Mouse (Mus musculus) gastrocnemius, postnatal 4 days (tissue): ENCODE measurements around the gene Spata32. TPM values are rescaled to one million over a fixed set of nuclear protein-coding genes. Genes with fewer than 3 reads are reported as not detected.
"Not testable (repeated sequence)": the region's sequence is repeated elsewhere in the genome, so short reads cannot be mapped to it uniquely, and the experiment has no call there.

Experiments used
- DNase-seq, 2 experiments: peaks; one replicate each; pipeline ENCODE4 v3.0.0; 2021 to 2022; ENCODE audit warnings: low spot score in 2 of 2, mixed read lengths in 2 of 2
- total RNA-seq, 2 experiments: library from RNA; stranded (reverse); gene quantifications; 2 replicates each; pipeline ENCODE4 v1.2.3; 2021

The Spata32 gene
- total RNA-seq, 2 experiments from 2014 or later = not detected

DNA sequence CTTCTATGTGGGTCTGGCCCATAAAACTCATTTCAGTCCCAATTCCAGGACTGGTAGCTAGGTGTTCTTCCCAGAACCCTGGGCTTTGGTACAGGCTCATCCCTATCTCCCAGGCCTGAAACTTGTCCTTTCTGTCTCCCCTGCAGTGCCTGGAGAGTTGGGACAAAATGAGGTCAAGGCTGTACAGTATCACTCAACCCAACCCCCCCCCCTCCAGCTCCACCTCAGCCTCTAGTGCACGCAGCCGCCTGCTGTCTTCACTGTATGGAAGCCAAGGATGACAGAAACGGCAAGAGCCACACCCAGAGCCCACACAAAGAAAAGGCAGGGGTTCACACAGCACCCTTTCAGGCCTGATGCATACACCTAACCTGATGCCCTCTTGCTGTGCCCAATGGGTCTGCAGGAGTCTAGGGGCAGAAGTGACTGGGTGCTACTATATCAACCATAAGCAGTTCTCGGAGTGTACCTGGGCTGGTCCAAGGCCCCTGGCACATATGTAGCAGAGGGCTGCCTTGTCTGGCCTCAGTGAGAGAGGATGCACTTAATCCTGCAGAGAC is 28.6 kb upstream of the Spata32 start:
- no peak for DNase-seq

DNA sequence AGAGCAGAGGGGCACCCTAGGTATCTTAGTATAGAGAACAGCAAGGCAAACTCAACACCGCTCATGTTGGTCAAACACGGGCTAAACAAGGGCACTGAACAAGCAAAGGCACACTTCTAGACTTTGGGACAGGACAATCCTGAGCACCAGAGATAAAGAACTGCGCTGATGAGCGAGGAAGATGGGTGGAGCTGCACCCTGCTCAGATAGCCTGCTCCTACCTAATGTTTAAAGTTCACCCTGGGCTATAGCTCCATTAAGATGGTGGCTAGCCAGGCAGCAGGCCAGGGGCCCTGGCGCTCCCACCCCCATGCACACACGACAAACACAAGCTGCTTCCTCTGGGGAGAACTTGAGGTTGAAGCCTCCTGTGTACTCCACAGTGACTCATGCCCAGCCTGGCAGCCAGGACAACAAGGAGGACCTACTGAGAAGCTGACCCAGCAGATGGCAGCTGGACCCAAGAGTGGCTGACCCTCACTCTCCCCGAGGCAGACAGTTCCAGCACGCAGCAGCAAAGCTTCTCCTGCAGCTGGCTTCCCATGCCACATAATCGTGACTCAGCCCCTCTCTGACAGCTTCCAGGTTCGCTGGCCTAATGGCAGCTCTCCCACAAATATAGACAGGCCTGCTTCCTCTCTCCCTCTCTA is 28.0 kb upstream of the Spata32 start:
- DNase-seq = peak in 1 of 2 experiments; percentile 61

DNA sequence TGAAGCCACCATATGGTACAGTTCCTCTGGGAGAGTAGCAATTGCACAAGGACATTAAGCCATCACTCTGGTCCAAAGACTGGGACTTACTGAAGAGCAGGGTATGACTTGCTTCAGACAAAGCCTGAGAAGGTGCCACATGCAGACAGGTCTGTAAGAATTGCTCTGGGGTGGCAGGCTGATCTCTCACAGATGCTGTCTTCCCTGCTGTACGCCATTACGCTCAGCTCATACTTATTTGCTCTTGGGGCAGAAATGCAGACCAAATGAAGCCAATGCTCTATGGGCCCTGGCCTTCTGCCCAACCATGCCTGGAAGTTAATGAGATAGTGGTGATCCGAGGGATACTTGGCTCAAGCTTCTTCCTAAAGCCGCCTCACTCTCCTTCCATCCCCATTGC is 26.6 kb upstream of the Spata32 start:
- DNase-seq = no peak

DNA sequence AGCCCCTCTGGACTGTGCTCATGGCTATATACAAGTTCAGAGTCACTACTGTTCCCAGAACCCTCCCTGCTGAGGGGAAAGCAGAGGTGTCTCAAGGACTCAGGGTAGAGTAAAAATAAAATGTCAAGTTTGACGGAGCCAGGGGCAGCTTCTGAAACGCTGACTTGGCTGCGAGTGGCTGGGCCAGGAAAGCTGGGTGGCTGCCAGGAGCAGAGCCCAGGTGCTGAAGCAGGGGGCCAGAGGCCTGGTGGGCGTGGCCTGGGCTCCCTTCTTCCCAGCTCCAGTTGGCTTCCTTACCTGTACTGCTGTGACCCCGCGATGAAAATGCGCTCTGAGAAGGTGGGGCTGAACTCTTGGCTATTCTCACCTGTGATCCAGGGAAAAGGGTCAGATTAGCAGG is 22.5 kb upstream of the Spata32 start:
- no peak for DNase-seq

DNA sequence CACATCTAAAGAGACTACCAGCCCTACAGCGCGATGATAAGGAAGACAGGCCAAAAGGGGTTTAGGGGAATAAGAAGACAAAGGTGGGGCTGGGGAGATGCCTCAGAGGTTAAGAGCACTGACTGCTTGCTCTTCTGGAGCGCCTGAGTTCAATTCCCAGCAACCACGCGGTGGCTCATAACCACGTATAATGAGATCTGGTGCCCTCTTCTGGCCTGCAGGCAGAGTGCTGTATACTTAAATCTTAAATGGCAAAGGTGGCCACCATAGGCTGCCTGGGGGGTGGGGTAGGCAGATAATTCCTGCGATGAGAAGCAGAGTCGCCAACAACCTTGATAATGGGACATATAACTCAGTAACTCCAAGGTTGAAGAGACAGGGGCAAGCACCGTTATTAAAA is 19.5 kb upstream of the Spata32 start:
- peak in 1 of 2 experiments; percentile 6 for DNase-seq

DNA sequence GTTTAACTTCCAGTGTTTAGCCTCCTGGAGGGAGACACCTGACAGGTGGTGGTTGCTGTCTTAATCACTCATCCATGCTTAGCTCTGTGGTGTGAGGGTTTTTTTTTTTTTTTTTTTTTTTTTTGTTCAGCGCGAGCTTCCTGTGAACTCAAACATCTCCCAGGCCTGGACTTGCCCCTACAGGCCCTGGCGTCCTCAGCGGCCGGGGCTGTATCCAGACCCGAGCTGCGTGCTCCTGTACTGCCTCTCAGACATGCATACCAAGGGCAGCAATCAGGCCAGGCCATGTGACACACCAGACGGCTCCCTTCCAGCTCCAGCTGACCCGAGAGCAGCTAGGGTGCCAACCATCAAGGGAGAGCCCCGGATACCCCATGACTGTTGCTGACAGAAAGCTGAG is 18.7 kb upstream of the Spata32 start:
- no peak for DNase-seq

DNA sequence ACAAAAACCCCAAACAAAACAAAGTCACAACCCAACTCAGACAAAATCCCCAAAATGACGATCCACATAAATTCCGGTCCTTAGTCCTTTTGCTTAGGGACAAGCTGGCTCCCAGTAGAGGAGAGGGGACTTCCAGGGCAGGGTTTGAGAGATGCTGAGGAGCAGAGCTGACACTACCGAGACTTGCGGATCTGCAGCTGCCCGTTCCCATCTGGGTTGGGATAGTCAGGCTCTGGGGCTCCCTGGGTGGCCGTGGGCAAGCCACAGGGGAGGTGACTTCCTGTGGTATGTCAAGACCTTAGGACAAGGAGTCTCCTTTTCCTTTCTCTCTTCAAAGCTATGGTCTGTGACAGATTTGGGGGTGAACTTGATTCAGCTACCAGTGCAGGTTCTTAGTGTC is 18.2 kb upstream of the Spata32 start:
- no peak for DNase-seq

DNA sequence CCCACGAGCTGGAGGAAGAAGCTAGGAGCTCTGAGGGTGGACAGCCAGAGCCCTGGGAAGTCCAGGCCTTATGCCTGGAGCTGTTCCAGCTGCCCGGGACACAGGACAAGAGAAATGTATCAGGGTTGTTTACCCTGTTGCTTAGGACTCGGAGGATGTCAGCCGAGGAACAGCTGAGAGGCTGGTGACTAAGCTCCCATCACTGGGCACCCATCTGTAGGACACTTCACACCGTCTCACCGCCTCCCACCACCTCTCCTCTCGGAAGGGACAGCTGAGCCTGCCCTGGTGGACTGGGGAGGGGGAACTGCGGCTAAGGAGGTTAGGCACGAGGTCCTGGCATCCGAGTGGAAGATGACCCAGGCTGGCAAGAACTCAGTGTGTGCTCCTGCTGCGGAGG is 17.5 kb upstream of the Spata32 start:
- DNase-seq = peak in 1 of 2 experiments; percentile 70

DNA sequence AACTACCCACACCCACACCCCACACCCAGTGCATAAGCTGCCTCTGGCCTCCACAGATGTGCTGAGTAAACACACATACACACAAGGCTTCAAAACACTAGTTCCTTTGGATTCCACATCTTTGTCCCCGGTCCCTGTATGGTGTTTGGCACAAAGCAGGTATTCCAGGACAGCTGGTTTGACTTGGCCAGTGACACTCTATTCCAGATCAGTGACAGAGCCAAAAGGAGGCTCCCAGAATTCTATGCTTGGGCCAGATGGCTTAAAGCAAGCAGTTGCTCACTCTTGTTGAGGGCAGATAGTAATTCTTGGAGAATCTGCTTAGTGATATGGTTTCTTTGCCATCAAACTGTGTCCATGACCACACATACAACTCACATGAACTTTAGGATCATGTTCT is 16.2 kb upstream of the Spata32 start:
- no peak for DNase-seq

DNA sequence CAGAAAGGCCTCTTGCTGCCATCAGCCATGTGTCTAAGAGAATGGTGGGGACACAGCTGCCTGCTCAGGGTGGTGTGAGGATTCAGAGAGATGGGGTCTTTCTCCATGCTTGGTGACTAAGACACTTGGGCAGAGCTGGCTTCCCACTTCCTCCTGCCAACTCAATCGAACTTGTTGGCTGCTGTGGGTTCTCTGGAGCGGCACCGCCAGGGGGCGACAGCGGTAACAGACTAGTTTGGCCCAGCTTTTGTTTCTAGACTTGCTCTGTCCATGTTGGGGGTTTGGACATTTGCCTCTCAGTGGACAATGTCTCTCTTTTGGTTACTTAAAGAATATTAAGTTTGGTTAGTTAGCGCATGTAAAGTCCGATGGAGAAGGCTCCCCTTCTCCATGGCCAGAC is 14.7 kb upstream of the Spata32 start:
- DNase-seq = peak; percentile 76 to 86

DNA sequence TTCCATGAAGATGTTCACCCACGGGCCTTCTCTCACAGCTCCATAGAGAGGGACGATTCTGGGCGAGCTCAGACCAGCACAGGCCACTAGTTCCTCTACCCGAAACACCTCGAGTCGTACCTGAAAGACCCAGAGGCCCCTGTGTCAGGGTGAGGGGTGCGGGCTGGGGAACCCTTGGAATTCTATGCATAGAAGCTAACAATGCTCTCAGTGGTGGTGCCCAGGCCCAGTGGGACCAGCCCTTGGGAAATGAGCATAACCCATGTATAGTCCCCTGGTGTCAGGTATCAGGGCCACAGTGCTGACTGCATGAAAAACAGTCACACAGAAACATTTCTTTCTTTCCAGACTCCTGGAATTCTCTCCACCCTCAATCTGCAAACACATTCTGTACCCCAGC is 13.1 kb upstream of the Spata32 start:
- no peak for DNase-seq

DNA sequence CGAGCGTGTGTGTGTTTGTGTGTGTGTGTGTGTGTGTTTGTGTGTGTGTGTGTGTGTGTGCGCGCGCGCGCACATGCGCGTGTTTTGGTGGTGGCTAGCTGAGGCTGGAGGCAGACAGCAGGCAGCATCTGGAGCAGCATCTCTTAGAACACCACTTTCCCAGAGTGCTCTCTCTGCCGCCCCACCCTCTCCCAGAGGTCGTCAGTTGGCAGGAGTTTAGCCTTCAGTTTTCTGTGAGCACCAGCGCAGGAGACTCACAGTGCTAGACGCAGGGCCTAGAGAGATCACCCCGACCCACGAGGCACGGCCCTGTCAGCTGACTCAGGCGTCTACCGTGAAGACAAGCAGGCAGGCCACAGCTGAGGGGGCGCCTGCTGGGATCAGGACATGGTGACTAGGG is 12.4 kb upstream of the Spata32 start:
- peak in 1 of 2 experiments; percentile 58 for DNase-seq

DNA sequence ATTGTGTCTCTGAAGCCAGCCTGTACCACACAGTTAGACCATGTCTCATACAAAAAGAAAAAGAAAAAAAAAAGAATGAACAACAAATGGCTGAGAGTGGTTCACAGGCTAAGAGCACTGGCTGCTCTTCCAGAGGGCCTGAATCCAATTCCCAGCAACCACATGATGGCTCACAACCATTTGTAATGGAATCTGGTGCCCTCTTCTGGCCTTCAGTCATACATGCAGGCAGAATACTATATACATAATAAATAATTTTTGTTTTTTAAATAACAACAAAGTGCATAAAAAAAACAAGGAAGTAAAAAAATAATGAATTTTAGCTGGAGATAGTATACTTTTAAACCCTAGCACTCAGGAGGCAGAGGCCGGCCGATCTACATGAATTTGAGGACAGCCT is 11.4 kb upstream of the Spata32 start:
- DNase-seq = no peak

DNA sequence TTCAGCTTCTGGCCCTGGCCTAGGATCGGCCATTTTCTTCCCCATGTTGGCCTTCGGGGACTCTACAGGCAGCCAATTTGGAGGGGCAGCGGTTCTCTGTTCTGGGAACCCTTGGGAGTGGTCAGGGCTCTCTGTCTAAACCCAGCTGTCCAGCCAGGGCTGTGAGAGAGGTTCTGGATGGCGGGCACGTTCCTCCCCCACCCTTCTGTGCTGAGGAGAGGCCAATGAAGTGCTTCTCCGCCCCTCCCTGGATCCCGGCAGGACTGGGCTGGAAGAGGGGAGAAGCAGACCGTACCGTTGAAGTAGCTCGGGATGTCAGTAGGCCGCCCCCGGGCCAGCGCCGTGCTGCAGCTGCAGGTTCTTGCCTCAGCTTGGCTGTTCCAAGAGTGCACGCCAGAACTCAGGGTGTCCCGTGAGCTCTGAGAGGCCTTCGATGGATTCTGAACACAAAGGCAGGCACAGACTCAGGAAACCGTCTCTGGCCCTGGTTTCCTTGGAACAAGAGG is 5.8 kb upstream of the Spata32 start:
- peak in 1 of 2 experiments; percentile 50 for DNase-seq

DNA sequence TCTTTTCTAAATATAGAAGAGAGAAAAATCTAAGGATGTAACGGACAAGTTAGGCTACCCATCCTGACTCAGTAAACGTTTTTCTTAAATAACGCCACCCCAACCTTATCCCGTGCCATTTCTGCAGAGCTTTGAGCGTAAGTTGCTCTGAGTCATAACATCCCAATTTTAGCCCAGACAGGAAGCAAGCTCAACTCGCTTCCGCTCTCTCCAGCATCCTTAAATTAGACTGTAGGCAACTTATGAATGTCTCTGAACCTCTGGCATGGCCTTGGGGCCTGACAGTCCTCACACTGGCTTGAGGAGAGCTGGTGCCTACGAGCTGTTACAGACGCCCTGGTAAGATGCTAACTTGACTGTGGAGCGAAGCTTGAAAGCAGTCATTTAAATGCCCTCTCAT is 5.2 kb upstream of the Spata32 start:
- no peak for DNase-seq

DNA sequence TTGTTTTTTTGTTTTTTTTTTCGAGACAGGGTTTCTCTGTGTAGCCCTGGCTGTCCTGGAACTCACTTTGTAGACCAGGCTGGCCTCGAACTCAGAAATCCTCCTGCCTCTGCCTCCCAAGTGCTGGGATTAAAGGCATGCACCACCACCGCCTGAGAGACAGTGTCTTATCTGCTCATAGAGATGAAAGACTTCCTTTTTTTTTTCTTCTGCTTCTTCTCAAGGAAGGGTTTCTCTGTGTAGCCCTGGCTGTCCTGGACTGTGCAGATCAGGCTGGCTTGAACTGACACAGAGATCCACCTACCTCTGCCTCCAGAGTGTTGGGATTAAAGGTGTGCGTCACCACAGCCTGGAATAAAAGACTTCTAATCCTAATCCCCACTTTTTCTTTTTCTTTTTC is 4.5 kb upstream of the Spata32 start:
- DNase-seq = not testable (repeated sequence)

DNA sequence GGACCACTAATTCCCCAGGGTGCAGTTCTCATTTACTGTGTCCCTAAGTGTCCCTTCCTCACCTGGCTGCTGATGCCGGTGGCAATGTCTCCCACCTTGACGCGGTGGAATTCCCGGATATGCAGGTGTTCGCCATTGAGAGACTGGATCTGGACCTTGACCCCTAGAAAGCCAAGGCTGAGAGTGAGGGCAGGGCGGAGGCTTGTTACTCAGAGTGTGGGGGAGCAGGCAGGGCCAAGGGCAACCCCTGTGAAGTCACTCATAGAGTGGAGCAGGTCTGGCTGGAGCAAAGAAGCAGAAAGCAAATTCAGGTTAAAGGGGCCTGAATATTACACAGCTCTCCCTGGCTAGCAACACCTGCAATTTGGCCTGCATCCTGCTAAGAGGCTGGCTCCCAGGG is 3.2 kb upstream of the Spata32 start:
- DNase-seq = no peak

DNA sequence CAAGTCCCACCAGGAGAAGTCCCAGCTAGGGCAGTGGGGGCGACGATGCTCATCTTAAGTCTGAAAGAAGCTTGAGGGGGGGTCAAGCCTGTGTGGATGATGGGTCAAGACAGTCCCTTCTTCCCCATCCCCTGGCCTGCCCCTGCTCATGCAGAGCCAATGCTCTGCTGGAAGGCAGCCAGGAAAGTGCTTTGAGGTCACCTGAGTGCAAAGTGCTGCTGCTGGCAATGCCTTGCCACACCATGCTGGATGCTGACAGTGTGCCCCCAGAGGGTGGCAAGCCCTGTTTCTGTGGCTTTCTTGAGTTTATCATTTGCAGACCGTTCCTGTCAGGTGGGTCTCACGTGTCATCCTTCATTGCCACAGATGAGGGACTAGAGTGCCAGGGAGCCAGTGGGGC is 1.8 kb upstream of the Spata32 start:
- no peak for DNase-seq

DNA sequence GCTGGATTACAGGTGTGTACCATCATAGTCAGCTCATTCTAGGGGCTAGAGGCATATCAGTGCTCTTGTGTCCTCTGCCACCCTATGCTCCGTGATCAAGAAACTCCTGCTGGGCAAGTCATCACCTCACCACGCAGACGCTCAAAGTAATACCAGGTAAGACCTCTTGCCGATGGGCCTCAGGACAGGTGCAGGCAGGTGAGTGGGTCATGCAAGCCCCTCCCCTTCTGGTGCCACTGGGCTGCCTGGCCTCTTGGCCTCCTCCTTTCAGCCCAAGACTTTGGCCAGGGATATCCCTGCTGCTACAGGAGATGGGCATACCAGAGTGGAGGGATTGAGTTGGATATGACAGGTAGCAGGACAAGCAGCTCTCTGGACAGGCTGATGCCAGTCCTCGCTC is 1.0 kb upstream of the Spata32 start:
- no peak for DNase-seq

DNA sequence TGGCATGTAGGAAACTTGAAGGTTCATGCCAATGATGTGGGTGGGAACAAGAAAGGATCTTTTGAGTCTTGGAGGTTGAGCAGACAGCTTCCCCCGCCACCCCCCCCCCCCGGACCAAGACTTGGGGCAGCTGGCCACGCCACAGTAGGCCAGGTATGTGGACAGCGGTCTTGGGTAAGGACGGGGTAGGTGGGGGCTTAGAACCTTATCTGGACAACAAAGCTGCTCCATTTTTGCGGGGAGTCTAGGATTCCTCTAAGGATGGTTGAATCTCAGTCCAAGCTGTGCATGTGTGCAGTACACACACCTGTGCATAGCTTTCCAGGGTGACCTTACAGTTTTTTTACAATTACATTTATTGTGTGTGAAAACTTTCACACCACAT is 277 bp upstream of the Spata32 start:
- no peak for DNase-seq

DNA sequence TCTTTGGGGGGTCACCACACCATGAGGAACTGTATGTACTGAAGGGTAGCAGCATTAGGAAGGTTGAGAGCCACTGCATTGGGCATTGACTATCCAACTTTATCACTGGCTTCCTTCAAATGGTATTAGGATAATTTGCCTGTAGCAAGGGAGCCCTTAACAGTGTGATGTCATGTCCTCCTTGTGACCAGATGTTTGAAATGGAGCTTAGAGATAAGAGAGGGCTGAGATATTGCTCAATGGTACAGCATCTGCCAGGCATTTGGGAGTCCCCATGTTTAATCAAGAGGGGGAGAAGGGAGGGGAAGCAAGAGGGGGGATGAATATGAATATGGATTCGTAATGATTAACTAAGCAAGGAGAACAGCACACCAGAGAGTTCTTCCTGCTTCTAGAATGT is 2.9 kb downstream of the Spata32 start:
- DNase-seq = no peak

DNA sequence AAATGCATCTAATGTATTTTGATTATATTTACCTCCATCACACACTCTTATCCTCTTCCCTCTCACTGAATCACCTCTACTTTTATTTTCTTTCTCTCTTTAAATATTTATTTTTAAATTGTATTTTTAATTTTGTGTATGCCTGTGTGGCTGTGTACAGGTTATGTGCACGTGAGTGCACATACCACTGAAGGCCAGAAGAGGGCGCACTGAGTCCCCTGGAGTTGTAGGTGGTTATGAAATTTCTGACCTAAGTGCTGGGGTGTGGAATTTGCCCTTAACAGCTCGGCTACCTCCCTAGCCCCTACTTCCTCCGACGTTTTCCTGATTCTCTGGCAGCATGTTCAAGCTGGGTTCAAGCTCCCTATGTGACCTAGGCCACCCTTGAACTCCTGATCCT is 4.5 kb downstream of the Spata32 start:
- no peak for DNase-seq

DNA sequence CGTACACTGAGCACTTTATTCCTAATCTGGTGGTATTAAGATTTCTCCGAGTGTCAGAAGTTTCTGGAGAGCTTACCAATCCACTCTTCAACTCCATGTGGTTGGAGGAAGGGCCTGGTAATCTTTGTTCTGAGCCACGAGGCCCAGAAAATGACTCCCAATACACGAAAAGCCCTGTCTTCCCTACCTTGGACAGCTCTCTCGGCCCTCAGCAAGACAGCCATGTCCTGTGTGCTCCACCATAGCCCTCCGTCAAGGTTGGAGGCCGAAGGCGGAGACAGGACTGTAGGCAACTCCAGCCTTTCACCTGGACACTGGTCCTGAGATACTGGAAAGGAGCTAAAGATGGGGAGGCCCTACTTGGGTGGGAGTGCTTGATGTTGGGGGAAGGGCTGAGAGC is 7.9 kb downstream of the Spata32 start:
- DNase-seq = no peak
